Mouse (Mus musculus) midbrain, embryonic 14.5 days (tissue): ENCODE measurements around the gene Dglucy. TPM values are rescaled to one million over a fixed set of nuclear protein-coding genes. Genes with fewer than 3 reads are reported as not detected.

ENCODE experiments used
- ATAC-seq: fragments of 200-750 bp; cut with Nextera tagmentation; 2 replicates; pipeline ENCODE4 v1.8.0; 2017; ENCODE audit warnings: moderate number of reproducible peaks, moderate library complexity; ENCODE audit not compliant: low FRiP score, low TSS enrichment
- DNase-seq: peaks from one replicate; pipeline ENCODE4 v3.0.0-alpha.2; 2015
- H3K27ac ChIP-seq: fragments of 300-500 bp; sonication (generic); replicated peaks from 2 replicates; pipeline ENCODE4 v1.5.1; 2014; ENCODE audit warnings: mild to moderate bottlenecking, low read depth, low read length, moderate library complexity
- H3K27me3 ChIP-seq: fragments of 300-500 bp; sonication (generic); 2 replicates; pipeline ENCODE4 v1.6.1; 2014; ENCODE audit warnings: low read length, control low read depth, mixed read lengths; ENCODE audit not compliant: control insufficient read depth, insufficient read depth
- H3K36me3 ChIP-seq: fragments of 300-500 bp; sonication (generic); 2 replicates; pipeline ENCODE4 v1.6.1; 2014; ENCODE audit warnings: low read length, control low read depth; ENCODE audit not compliant: control insufficient read depth, insufficient read depth
- H3K4me1 ChIP-seq: fragments of 300-500 bp; sonication (generic); 2 replicates; pipeline ENCODE4 v1.6.1; 2014; ENCODE audit warnings: mild to moderate bottlenecking, antibody characterized with exemption, low read length, control low read depth; ENCODE audit not compliant: control insufficient read depth, insufficient read depth
- H3K4me2 ChIP-seq: fragments of 300-500 bp; sonication (generic); 2 replicates; pipeline ENCODE4 v1.6.1; 2014; ENCODE audit warnings: mild to moderate bottlenecking, low read length, moderate library complexity
- H3K4me3 ChIP-seq: fragments of 300-500 bp; sonication (generic); replicated peaks from 2 replicates; pipeline ENCODE4 v1.5.1; 2014; ENCODE audit warnings: low read depth, low read length
- H3K9ac ChIP-seq: fragments of 300-500 bp; sonication (generic); replicated peaks from 2 replicates; pipeline ENCODE4 v1.6.1; 2014; ENCODE audit warnings: mild to moderate bottlenecking, low read length, moderate library complexity
- H3K9me3 ChIP-seq: fragments of 300-500 bp; sonication (generic); 2 replicates; pipeline ENCODE4 v1.6.1; 2016; ENCODE audit warnings: low read length, control low read depth, mixed read lengths; ENCODE audit not compliant: control insufficient read depth
- WGBS: fragments of 180-500 bp; shearing (Covaris S2); extraction: QIAGEN DNeasy Blood & Tissue Kit; methylation state at CpG from one replicate; pipeline ENCODE4 v1.1.7; 2014; 5-methylcytosine and 5-hydroxymethylcytosine counted together
- polyA plus RNA-seq: library from polyadenylated mRNA; unstranded; fragments of >200 nt; fragmentation: Nextera tagmentation; extraction: Ambion mirVana; gene quantifications from 2 replicates; pipeline ENCODE4 v1.2.1, GENCODE M21; 2014

Dglucy gene
- polyA plus RNA-seq, 1 experiment from 2014 or later: 1.7 TPM

- Histone ChIP-seq H3K36me3 (no peaks in the 10 kb centered on the region), H3K27me3 (no peaks in the 10 kb centered on the region), H3K9ac (no peak overlapping the region), H3K9me3 (peaks cover 2% of the 10 kb centered on the region; the same call in 1 of the 2 replicates), H3K27ac (no peak overlapping the region), H3K4me1 (no peaks in the 10 kb centered on the region), H3K4me3 (no peak overlapping the region), H3K4me2 (no peak overlapping the region)
- ATAC-seq (no peak), DNase-seq (no peak)
- 87% methylated on average over 3 of the region's 3 CpGs for WGBS
These were observed 94.8 kb downstream of the Dglucy start for GRCm38 (mm10) chr12:100873612-100874011.

- Histone ChIP-seq H3K4me1 (no peaks in the 10 kb centered on the region), H3K4me3 (no peak overlapping the region), H3K9ac (no peak overlapping the region), H3K27me3 (no peaks in the 10 kb centered on the region), H3K36me3 (no peaks in the 10 kb centered on the region), H3K4me2 (no peak overlapping the region), H3K9me3 (no peaks in the 10 kb centered on the region), H3K27ac (no peak overlapping the region)
- no peak for DNase-seq
- no peak for ATAC-seq
- WGBS: 64% methylated on average over 3 of the region's 3 CpGs
These were observed 96.7 kb downstream of the Dglucy start for GRCm38 (mm10) chr12:100875553-100875952.

- Histone ChIP-seq H3K4me2 (no peak overlapping the region), H3K4me1 (no peaks in the 10 kb centered on the region), H3K27ac (no peak overlapping the region), H3K27me3 (no peaks in the 10 kb centered on the region), H3K36me3 (no peaks in the 10 kb centered on the region), H3K9me3 (no peaks in the 10 kb centered on the region), H3K9ac (no peak overlapping the region), H3K4me3 (no peak overlapping the region)
- ATAC-seq (no peak), DNase-seq (no peak)
- WGBS: 77% methylated on average over 5 of the region's 6 CpGs
These were observed 97.1 kb downstream of the Dglucy start for GRCm38 (mm10) chr12:100875960-100876359.

GRCm38 (mm10) chr12:100877936-100878335 lies 99.1 kb downstream of the Dglucy start:
- DNase-seq: no peak
- H3K4me2 ChIP-seq: no peak overlapping the region
- no peak overlapping the region for H3K9ac ChIP-seq
- WGBS: 75% methylated on average over 6 of the region's 6 CpGs
- H3K4me3 ChIP-seq: no peak overlapping the region
- no peak for ATAC-seq
- H3K4me1 ChIP-seq: no peaks in the 10 kb centered on the region
- no peak overlapping the region for H3K27ac ChIP-seq
- H3K27me3 ChIP-seq: no peaks in the 10 kb centered on the region
- no peaks in the 10 kb centered on the region for H3K9me3 ChIP-seq
- no peaks in the 10 kb centered on the region for H3K36me3 ChIP-seq

- Histone ChIP-seq H3K4me3 (no peak overlapping the region), H3K4me1 (no peaks in the 10 kb centered on the region), H3K4me2 (no peak overlapping the region), H3K9ac (no peak overlapping the region), H3K36me3 (no peaks in the 10 kb centered on the region), H3K9me3 (no peaks in the 10 kb centered on the region), H3K27me3 (no peaks in the 10 kb centered on the region), H3K27ac (no peak overlapping the region)
- 91% methylated on average over 16 of the region's 16 CpGs for WGBS
- DNase-seq (no peak), ATAC-seq (no peak)
These were observed 99.7 kb downstream of the Dglucy start for GRCm38 (mm10) chr12:100878556-100878955.

GRCm38 (mm10) chr12:100883168-100883567 lies 104.3 kb downstream of the Dglucy start:
- no peak overlapping the region for H3K9ac ChIP-seq
- no peaks in the 10 kb centered on the region for H3K9me3 ChIP-seq
- H3K36me3 ChIP-seq: no peaks in the 10 kb centered on the region
- DNase-seq (no peak), ATAC-seq (no peak)
- 78% methylated on average over 7 of the region's 7 CpGs for WGBS
- no peaks in the 10 kb centered on the region for H3K4me1 ChIP-seq
- no peak overlapping the region for H3K27ac ChIP-seq
- H3K4me3 ChIP-seq: no peak overlapping the region
- H3K4me2 ChIP-seq: no peak overlapping the region
- H3K27me3 ChIP-seq: no peaks in the 10 kb centered on the region

- Histone ChIP-seq H3K9ac (no peak overlapping the region), H3K4me1 (no peaks in the 10 kb centered on the region), H3K36me3 (no peaks in the 10 kb centered on the region), H3K9me3 (no peaks in the 10 kb centered on the region), H3K4me2 (no peak overlapping the region), H3K27me3 (no peaks in the 10 kb centered on the region), H3K4me3 (no peak overlapping the region), H3K27ac (no peak overlapping the region)
- ATAC-seq (no peak), DNase-seq (no peak)
- WGBS: 92% methylated on average over 3 of the region's 3 CpGs
These were observed 106.7 kb downstream of the Dglucy start for GRCm38 (mm10) chr12:100885585-100885984.

- H3K4me3 ChIP-seq: no peak overlapping the region
- H3K4me2 ChIP-seq: no peak overlapping the region
- H3K4me1 ChIP-seq: no peaks in the 10 kb centered on the region
- 90% methylated on average over 4 of the region's 4 CpGs for WGBS
- H3K9ac ChIP-seq: no peak overlapping the region
- H3K9me3 ChIP-seq: no peaks in the 10 kb centered on the region
- H3K36me3 ChIP-seq: no peaks in the 10 kb centered on the region
- H3K27me3 ChIP-seq: no peaks in the 10 kb centered on the region
- no peak overlapping the region for H3K27ac ChIP-seq
- DNase-seq (no peak), ATAC-seq (no peak)
These were observed 108.0 kb downstream of the Dglucy start for GRCm38 (mm10) chr12:100886877-100887276.

GRCm38 (mm10) chr12:100887801-100888258 lies 109.0 kb downstream of the Dglucy start:
- Histone ChIP-seq H3K9ac (no peak overlapping the region), H3K4me1 (no peaks in the 10 kb centered on the region), H3K4me2 (no peak overlapping the region), H3K9me3 (no peaks in the 10 kb centered on the region), H3K27me3 (no peaks in the 10 kb centered on the region), H3K27ac (no peak overlapping the region), H3K36me3 (no peaks in the 10 kb centered on the region), H3K4me3 (no peak overlapping the region)
- 37% methylated on average over 12 of the region's 12 CpGs for WGBS
- DNase-seq: peak; percentile 36
- ATAC-seq: no peak
